Mouse (Mus musculus) cortical plate, adult 2 months (tissue): ENCODE measurements around the gene Pde4dip.

Experiments used
- CTCF ChIP-seq: fragments of 200-500 bp; IDR thresholded peaks from 2 replicates; pipeline ENCODE4 v1.5.1; 2011; ENCODE audit warnings: mild to moderate bottlenecking, control low read depth, low read length; ENCODE audit not compliant: insufficient read depth; ENCODE audit errors: extremely low read depth
- POLR2A ChIP-seq: fragments of 200-500 bp; IDR thresholded peaks from 2 replicates; pipeline ENCODE4 v1.6.1; 2011; ENCODE audit warnings: mild to moderate bottlenecking, low read length, control low read depth; ENCODE audit not compliant: insufficient read depth; ENCODE audit errors: extremely low read depth

DNA sequence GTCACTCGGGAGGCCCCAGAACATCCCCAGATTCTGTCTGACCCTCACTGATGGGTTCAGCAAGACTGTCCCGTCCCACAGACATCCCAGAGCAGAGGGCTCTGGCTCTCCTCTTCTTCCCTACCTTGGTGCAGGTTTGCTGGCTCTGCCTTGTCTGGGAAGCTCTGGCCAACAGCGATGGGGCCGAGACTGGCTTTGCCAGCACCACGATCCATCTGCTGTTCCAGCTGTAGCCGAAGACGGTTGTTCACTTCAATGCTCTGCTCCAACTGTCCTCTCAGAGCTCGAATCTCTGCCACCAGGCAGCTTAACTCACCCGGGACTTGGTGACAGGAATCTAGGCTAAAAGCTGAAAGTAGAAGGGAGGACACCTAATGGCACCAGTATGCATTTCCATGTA is 191.6 kb downstream of the Pde4dip start:
- TF ChIP-seq CTCF (no peak), POLR2A (no peak)
